Comparison of ENCODE assay signal across 23 mouse cellular contexts in the genomic region with DNA sequence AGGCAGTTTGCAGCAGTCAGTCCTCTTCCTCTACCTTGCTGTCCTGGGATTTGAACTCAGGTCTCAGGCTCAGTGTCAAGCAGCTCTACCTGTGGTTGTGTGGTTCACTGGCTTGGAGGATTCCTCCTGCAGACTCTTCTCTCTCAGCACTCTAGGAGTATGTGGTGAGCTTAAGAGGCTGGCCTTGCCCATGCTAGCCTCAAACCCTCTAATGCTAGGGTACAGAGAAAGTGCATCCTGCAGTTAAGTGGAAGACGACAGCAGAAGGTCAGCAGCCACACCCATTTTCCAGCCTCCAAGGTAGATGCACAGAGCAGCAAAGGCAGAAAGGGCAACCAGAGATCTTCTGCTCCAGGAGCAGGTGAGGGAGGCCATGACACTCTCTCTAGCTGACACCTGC. TPM values are rescaled to one million over a fixed set of nuclear protein-coding genes. Genes with fewer than 3 reads are reported as not detected.
DNase-seq lines count a peak whose midpoint lies in the region; ATAC-seq and TF ChIP-seq lines count a peak whose summit lies in the region.
"Had no signal": no experiment of that assay in that cellular context is flagged by ENCODE, and none has a peak within 500 bp of the region (broad histone marks: within the 10 kb centered on the region; RNA-seq: fewer than 3 reads in every experiment).

No protein-coding gene starts in this region.

- 74% methylated on average over 1 of the region's 1 CpGs for WGBS in heart, embryonic 12.5 days
- 56% methylated on average over 1 of the region's 1 CpGs for WGBS in stomach, embryonic 16.5 days
- whole genome bisulfite sequencing in stomach, postnatal 0 days, result 54% methylated on average over 1 of the region's 1 CpGs

- no peak for TF ChIP-seq EP300 in stomach, postnatal 0 days (optimal IDR thresholded peaks at IDR 0.05)

- H3K9me3 ChIP-seq in heart, embryonic 12.5 days (replicated peaks), result peaks cover 5% of the 10 kb centered on the region; the same call in 1 of the 2 replicates
- no peaks in the 10 kb centered on the region for H3K9me3 ChIP-seq in stomach, embryonic 16.5 days (replicated peaks; ENCODE audit: control insufficient read depth, low read length)
- no peaks in the 10 kb centered on the region for H3K9me3 ChIP-seq in stomach, postnatal 0 days (ENCODE audit: control insufficient read depth, low read length)
- H3K9me3 ChIP-seq: embryonic facial prominence, embryonic 12.5 days; embryonic facial prominence, embryonic 15.5 days; forebrain, embryonic 10.5 days; forebrain, embryonic 12.5 days had no signal

- no peak for ATAC-seq in heart, embryonic 12.5 days (ENCODE audit: insufficient number of reproducible peaks, low FRiP score)
- ATAC-seq in stomach, embryonic 16.5 days (ENCODE audit: insufficient read depth, low FRiP score), result no peak
- no peak for ATAC-seq in stomach, postnatal 0 days (ENCODE audit: low FRiP score, low TSS enrichment)
- ATAC-seq: forebrain, embryonic 14.5 days; forebrain, embryonic 16.5 days had no signal

- no peak overlapping the region for H3K4me3 ChIP-seq in heart, embryonic 12.5 days
- no peak overlapping the region for H3K4me3 ChIP-seq in stomach, embryonic 16.5 days (replicated peaks; ENCODE audit: low read length)
- H3K4me3 ChIP-seq in stomach, postnatal 0 days (ENCODE audit: low read depth, low read length), result no peak overlapping the region
- H3K4me3 ChIP-seq: embryonic facial prominence, embryonic 12.5 days; embryonic facial prominence, embryonic 15.5 days; erythroblast, embryonic 14.5 days; forebrain, embryonic 10.5 days; forebrain, embryonic 12.5 days had no signal

- 0 out of 2 replicates have a peak, but pooled peaks cover 11% of the 10 kb centered on the region for H3K4me1 ChIP-seq in heart, embryonic 12.5 days (replicated peaks)
- H3K4me1 ChIP-seq in stomach, embryonic 16.5 days (ENCODE audit: control insufficient read depth, insufficient read depth, low read length), result 0 out of 2 replicates have a peak, but pooled peaks cover 4% of the 10 kb centered on the region
- 0 out of 2 replicates have a peak, but pooled peaks cover 2% of the 10 kb centered on the region for H3K4me1 ChIP-seq in stomach, postnatal 0 days (replicated peaks; ENCODE audit: control insufficient read depth, insufficient read depth)
- H3K4me1 ChIP-seq: embryonic facial prominence, embryonic 12.5 days; embryonic facial prominence, embryonic 15.5 days; forebrain, embryonic 12.5 days had no signal

- no peak for TF ChIP-seq CTCF in stomach, postnatal 0 days (IDR thresholded peaks at IDR 0.05; ENCODE audit: low read depth)

- no peaks in the 10 kb centered on the region for H3K36me3 ChIP-seq in heart, embryonic 12.5 days
- no peaks in the 10 kb centered on the region for H3K36me3 ChIP-seq in stomach, embryonic 16.5 days (ENCODE audit: control insufficient read depth, insufficient read depth, low read length)
- H3K36me3 ChIP-seq in stomach, postnatal 0 days (ENCODE audit: control insufficient read depth, insufficient read depth, low read length), result no peaks in the 10 kb centered on the region
- H3K36me3 ChIP-seq: embryonic facial prominence, embryonic 12.5 days; embryonic facial prominence, embryonic 15.5 days; forebrain, embryonic 10.5 days; forebrain, embryonic 12.5 days had no signal

- H3K27ac ChIP-seq in heart, embryonic 12.5 days (ENCODE audit: poor library complexity, severe bottlenecking), result no peak overlapping the region
- H3K27ac ChIP-seq in stomach, embryonic 16.5 days (ENCODE audit: low read length), result peak overlapping the region; percentile 8; the same call in 1 of the 2 replicates
- no peak overlapping the region for H3K27ac ChIP-seq in stomach, postnatal 0 days (replicated peaks)
- H3K27ac ChIP-seq: embryonic facial prominence, embryonic 12.5 days; forebrain, embryonic 10.5 days; forebrain, embryonic 12.5 days had no signal

- peak; percentile 57 for DNase-seq in heart, adult 11 months
- peak; percentile 1 for DNase-seq in kidney, adult 18-20 months
- no peak for DNase-seq in kidney, postnatal 25 days
- no peak for DNase-seq in stomach, postnatal 0 days (ENCODE audit: low spot score)
- DNase-seq: adrenal gland, adult 2 months; adrenal gland, postnatal 10 days; adrenal gland, postnatal 25 days; cerebellum, adult 11 months; cerebellum, adult 18-20 months; cerebellum, adult 8-10 months; cerebellum, adult 9-11 months; cerebellum, postnatal 14 days; cerebellum, postnatal 36 days; embryo, embryonic 11 days had no signal

- no peak overlapping the region for H3K4me2 ChIP-seq in heart, embryonic 12.5 days
- no peak overlapping the region for H3K4me2 ChIP-seq in stomach, embryonic 16.5 days (ENCODE audit: low read depth, low read length)
- no peak overlapping the region for H3K4me2 ChIP-seq in stomach, postnatal 0 days (replicated peaks; ENCODE audit: low read depth)
- H3K4me2 ChIP-seq: embryonic facial prominence, embryonic 12.5 days; embryonic facial prominence, embryonic 15.5 days; forebrain, embryonic 12.5 days had no signal

- no peaks in the 10 kb centered on the region for H3K27me3 ChIP-seq in heart, embryonic 12.5 days (replicated peaks)
- H3K27me3 ChIP-seq in stomach, embryonic 16.5 days (ENCODE audit: control insufficient read depth, insufficient read depth, low read length), result no peaks in the 10 kb centered on the region
- no peaks in the 10 kb centered on the region for H3K27me3 ChIP-seq in stomach, postnatal 0 days (ENCODE audit: control insufficient read depth, insufficient read depth, low read length)
- H3K27me3 ChIP-seq: embryonic facial prominence, embryonic 12.5 days; embryonic facial prominence, embryonic 15.5 days; forebrain, embryonic 12.5 days had no signal

- H3K9ac ChIP-seq in heart, embryonic 12.5 days, result no peak overlapping the region
- no peak overlapping the region for H3K9ac ChIP-seq in stomach, embryonic 16.5 days (ENCODE audit: low read length)
- no peak overlapping the region for H3K9ac ChIP-seq in stomach, postnatal 0 days (ENCODE audit: low read length)
- H3K9ac ChIP-seq: embryonic facial prominence, embryonic 12.5 days; embryonic facial prominence, embryonic 15.5 days; forebrain, embryonic 12.5 days had no signal

RNA-seq across cellular contexts. Expression of gene Ppp2r3a, which starts 39.3 kb away (rescaled TPM):
- polyA plus RNA-seq in heart, embryonic 12.5 days (2016; fragmentation: Nextera tagmentation; extraction: Ambion mirVana), result 80.5 and 83.7 TPM in 2 replicates
- 12.4 and 15.7 TPM in 2 replicates for polyA plus RNA-seq in stomach, embryonic 16.5 days (2015; fragmentation: Nextera tagmentation; extraction: Ambion mirVana)
- polyA plus RNA-seq in stomach, postnatal 0 days (2015; fragmentation: Nextera tagmentation; extraction: Ambion mirVana), result 6.8 TPM in 2 replicates

Comparison
In these comparisons a context has a peak if more than half of its experiments do, and no peak if none do; other contexts are left out.
1. DNase-seq: peak in heart, adult 11 months (single experiment) and kidney, adult 18-20 months (single experiment); none in kidney, postnatal 25 days (0 of 2) and stomach, postnatal 0 days (single experiment).